Mouse (Mus musculus) embryo, embryonic 11.5 days (tissue): ENCODE results near the gene Ppp1r12b.

Source experiments
- DNase-seq: peaks from one replicate; pipeline ENCODE4 v3.0.0-alpha.2; 2012; ENCODE audit warnings: low read depth, low spot score

The Ppp1r12b gene

GRCm38 (mm10) chr1:134722891-134723290 lies 232.9 kb downstream of the Ppp1r12b start:
- no peak for DNase-seq

GRCm38 (mm10) chr1:134721486-134721885 lies 234.3 kb downstream of the Ppp1r12b start:
- no peak for DNase-seq

GRCm38 (mm10) chr1:134719718-134720304 lies 235.9 kb downstream of the Ppp1r12b start:
- DNase-seq: no peak

- DNase-seq: no peak
These were observed 240.7 kb downstream of the Ppp1r12b start for GRCm38 (mm10) chr1:134715092-134715491.

GRCm38 (mm10) chr1:134714166-134714565 lies 241.6 kb downstream of the Ppp1r12b start:
- no peak for DNase-seq

DNA sequence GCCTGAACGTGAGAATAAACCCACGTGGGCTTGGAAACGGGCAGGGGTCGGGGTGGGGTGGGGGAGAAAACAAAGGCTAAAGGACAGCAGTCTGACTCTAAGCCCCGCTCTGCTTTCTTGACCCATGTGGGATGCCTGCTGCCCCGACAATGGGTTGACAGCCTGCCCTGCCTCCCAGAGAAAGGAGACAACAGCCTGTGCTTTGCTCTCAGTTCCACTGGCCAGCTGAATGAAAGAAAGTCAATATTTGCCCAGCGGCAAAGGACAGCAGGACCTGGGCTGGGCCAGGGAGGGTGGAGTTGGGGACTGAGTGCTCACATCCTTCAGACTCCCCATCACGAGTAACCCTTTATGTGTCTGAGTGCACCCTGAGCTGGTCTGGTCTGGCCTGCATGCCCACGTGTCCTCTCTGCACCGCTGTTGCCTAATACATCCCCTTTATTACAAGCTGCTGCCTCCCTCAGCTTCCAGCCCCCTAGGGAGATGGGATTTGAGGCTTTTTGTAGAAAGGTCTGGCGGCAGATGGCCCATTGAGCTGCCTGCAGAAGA lies 242.2 kb downstream of the Ppp1r12b start:
- no peak for DNase-seq

- DNase-seq: no peak
These were observed 242.9 kb downstream of the Ppp1r12b start for GRCm38 (mm10) chr1:134712781-134713299.

GRCm38 (mm10) chr1:134711653-134712052 lies 244.1 kb downstream of the Ppp1r12b start:
- DNase-seq: no peak

DNA sequence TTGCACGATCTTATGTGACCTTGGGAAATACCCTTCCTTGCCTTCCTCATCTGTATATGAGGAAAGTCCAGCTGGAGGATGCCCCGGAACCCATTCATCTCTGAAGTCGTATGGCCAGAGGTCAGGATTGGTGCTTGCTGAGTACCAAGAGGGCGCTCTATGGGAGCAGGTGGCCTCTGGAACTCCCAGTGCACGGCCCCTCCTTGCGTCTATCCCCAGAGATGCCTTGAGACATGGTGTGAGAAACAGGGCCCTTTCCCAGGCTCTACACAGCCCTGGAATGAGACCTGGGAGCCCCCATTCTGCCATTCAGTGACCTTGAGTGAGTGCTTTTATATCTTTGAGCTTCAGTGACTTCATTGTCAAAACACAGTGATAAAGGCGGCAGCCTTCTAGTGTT lies 244.7 kb downstream of the Ppp1r12b start:
- no peak for DNase-seq

GRCm38 (mm10) chr1:134709411-134710306 lies 246.1 kb downstream of the Ppp1r12b start:
- no peak for DNase-seq

- DNase-seq: no peak
These were observed 246.8 kb downstream of the Ppp1r12b start for GRCm38 (mm10) chr1:134708801-134709385.

GRCm38 (mm10) chr1:134708274-134708673 lies 247.5 kb downstream of the Ppp1r12b start:
- no peak for DNase-seq

DNA sequence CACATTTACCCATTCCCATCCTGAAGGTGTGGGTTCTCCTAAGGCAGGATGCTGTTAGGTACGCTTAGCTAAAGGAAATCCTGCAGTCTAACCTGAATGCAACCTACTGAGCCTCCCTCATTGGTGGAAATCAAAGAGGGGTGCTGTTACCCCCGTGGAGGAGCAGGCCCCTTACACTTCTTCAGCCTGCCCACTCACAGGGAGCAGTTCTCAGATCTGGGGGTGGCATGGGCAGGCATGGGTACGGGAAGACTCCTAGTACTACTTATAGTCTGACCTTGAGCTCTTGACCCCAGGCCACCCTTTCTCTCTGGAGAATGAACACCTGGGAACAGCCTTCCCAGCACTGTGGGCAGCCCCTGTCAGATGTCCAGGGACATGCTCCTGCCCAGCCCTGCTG lies 248.2 kb downstream of the Ppp1r12b start:
- DNase-seq: no peak

DNA sequence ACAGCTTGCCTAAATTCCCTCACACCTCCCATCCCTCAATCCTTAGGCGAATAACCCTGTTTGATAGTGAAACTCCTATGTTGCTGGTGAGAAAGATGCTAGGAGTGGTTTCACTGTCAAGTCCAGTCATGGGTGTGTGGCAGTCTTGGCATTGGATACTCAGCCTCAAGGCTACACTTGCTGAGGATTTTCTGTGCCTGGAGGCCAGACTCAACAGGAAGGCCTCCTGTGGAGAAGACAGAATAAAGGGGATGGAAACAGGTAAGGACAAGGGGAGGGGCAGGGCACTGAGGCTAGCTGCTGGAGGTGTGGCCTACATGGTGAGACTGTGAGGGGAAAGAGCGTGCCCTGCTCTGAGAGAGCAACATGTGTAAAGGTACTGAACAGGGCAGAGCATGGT lies 249.2 kb downstream of the Ppp1r12b start:
- no peak for DNase-seq
